Mouse (Mus musculus): Measurements from ENCODE around the gene Teddm3. TPM values are rescaled to one million over a fixed set of nuclear protein-coding genes. Genes with fewer than 3 reads are reported as not detected.
"Not testable (repeated sequence)": the region's sequence is repeated elsewhere in the genome, so short reads cannot be mapped to it uniquely, and the experiment has no call there.

Teddm3 gene
- total RNA-seq (2017): not detected in 2 replicates

DNA sequence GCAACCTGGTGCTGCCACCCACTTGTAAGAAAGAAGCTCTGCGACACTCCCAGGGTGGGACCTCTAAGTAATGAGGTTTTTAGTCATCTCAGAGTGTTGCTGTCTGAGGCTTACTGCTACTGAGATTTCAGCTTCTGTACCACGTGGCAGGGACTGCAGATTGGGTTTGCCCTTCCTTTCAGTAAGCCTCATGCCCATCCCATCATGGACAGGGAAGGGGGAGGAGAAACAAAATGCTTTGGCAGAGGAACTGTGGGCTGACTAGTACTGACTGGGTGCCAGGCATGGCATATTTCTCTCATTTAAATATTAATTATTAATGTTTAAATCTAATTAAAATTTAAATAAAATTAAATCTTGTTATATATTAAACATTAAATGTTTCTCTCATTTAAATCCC, at the start of gene Teddm3:
Teddm3 (minus strand) TSS at position 101 of the 400 bp plus-strand sequence.
- not testable (repeated sequence) for ATAC-seq (replicated peaks; ENCODE audit: low read depth, poor library complexity, severe bottlenecking)

GRCm38 (mm10) chr16:21202731-21203130, 48.9 kb upstream of the Teddm3 start:
- no peak for ATAC-seq (replicated peaks; ENCODE audit: low read depth, poor library complexity, severe bottlenecking)

DNA sequence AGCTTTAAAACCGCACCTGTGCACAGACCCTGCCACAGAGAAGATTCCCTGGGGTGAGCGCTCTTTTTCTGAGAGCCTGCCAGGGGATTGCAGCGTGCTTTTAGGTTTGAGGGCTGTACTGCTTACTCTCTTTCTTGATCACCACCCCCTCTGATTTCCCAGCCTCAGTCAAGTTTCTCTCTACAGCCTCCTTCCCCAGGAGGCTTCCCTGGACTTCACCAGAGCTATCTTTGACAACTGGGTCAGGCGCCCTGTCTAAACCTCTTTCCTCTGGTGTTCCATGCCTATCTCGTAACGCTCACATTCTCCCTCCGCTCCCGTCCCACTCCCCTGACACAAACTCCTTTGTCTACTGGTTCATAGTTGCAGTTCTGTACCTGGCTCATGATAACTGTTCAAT, 45.6 kb upstream of the Teddm3 start:
- no peak for ATAC-seq (replicated peaks; ENCODE audit: low read depth, poor library complexity, severe bottlenecking)

DNA sequence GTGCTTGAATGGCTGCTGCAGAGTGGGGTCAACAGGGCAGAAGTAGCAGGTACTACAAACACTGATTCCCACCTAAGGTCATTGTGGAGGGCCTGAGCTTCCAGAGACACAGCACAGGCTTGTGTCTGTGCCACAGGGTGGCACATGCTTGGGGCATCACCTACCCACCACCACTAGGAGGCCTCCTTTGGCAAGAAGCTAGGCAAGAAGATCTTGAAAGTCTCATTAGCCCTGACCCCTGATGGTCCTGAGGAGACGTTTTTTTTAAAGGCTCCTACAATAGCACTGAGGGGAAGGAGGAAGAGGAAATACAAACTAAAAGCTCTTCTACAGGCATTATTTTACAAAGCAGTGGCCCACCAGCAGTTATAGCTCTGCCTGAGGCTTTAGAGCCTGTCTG, 44.7 kb upstream of the Teddm3 start:
- ATAC-seq (replicated peaks; ENCODE audit: low read depth, poor library complexity, severe bottlenecking): peak; percentile 90

DNA sequence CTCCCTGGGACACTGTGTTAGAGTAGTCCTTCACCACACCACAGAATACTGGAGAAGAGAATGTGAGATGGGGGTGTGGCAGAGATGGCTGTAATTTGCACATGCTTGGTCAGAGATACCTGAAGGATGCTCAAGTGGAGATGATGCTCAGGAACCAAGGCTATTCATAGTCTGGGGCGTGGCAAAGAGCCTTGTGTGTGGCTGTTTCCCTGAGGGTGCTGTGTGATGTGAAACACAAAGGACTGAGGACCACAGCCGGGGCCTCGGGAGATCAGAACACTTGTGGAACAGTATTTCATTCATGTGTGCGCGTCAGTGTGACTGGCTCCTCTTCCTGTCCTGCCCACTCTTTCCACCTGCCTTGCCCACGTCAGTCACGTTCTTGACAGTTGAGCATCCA, 44.2 kb upstream of the Teddm3 start:
- ATAC-seq (replicated peaks; ENCODE audit: low read depth, poor library complexity, severe bottlenecking): no peak

GRCm38 (mm10) chr16:21197542-21197941, 43.7 kb upstream of the Teddm3 start:
- 0 out of 2 replicates have a peak, but pooled peaks have one; percentile 27 for ATAC-seq (replicated peaks; ENCODE audit: low read depth, poor library complexity, severe bottlenecking)

DNA sequence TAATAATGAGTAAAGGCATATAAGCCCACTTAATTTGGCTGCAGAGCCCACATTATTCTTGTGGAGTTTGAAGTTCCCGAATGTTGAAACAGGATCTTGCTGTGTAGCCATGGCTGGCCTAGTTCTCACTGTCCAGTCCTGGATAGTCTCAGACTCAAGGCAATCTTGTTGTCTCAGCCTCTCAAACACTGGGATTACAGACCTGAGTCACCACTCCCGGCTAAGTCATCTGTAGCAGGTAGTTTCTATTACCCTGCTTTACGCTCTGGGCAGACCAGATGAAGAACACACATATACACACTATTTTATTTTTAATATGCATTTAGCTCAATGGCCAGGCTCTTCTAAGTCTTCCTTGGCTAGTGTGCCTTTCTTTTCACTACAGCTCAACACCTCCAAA, 42.8 kb upstream of the Teddm3 start:
- ATAC-seq (replicated peaks; ENCODE audit: low read depth, poor library complexity, severe bottlenecking): no peak

DNA sequence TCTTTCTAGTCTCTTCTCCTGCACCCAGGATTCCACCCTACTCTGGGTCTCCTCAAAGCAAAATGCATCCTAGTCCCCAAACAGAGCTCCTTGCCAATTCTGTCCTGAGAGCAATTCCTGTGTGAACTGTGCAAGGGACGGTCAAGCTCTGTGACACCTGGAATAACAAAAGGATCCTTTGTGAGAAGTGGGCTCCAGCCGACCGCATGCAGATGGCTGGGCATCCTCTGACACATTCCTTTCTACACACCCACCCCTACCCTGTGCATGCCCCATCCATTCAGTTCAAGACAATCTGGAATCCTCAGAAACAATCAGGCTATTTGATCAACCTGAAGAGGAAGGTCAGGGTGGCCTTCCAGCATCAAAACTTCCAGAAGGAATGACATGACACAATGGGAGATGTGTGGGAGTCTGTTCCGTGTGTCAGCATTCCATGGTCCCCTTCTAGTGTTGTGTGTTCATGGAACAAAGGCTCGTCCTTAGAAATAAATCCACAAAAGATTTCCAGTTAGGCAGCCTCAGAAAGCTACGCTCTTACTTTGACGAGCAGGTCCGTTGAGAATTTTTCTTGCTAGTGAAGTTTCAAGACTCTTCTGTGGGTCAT, 41.6 kb upstream of the Teddm3 start:
- no peak for ATAC-seq (replicated peaks; ENCODE audit: low read depth, poor library complexity, severe bottlenecking)

- no peak for ATAC-seq (replicated peaks; ENCODE audit: low read depth, poor library complexity, severe bottlenecking)
These were observed 40.4 kb upstream of the Teddm3 start for GRCm38 (mm10) chr16:21194182-21194581.

- peak; percentile 94 for ATAC-seq (replicated peaks; ENCODE audit: low read depth, poor library complexity, severe bottlenecking)
These were observed 38.9 kb upstream of the Teddm3 start for GRCm38 (mm10) chr16:21192509-21193354.

GRCm38 (mm10) chr16:21191569-21191968, 37.8 kb upstream of the Teddm3 start:
- ATAC-seq (replicated peaks; ENCODE audit: low read depth, poor library complexity, severe bottlenecking): no peak

DNA sequence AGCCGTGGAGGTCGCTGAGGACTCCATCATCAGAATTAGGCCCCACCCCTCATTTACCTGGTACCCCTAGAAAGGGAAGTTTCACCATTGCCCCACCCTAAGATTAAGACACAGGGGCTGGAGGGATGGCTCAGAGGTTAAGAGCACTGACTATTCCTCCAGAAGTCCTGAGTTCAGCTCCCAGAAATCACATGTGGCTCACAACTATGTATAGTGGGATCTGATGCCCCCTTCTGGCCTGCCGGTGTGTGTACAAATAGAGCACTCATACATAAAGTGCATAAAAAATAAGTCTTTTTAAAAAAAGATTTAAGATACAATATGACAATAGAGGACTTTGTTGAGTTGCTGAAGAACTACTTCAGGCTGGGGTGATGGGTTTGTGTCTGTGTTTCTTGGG, 34.5 kb upstream of the Teddm3 start:
- no peak for ATAC-seq (replicated peaks; ENCODE audit: low read depth, poor library complexity, severe bottlenecking)

DNA sequence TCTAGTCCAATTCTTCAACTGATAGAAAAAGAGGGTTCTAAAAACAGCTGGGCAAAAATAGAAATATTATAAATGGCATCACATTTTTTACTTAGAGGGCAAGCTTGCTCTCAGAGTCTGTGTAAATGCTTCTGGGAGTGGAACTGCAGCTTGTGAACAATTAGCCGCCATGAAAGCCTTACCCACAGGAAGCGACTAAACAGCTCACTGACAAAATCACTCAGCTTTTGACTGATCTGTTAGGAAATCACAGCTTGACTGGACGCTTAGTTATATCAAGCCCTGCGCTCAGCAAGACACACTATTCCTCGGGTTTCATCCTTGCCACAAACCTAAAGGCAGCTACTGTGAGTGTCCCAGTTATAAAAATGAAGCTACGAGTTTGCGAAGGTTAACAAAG, 33.8 kb upstream of the Teddm3 start:
- ATAC-seq (replicated peaks; ENCODE audit: low read depth, poor library complexity, severe bottlenecking): no peak

- no peak for ATAC-seq (replicated peaks; ENCODE audit: low read depth, poor library complexity, severe bottlenecking)
These were observed 30.9 kb upstream of the Teddm3 start for GRCm38 (mm10) chr16:21184697-21185096.

DNA sequence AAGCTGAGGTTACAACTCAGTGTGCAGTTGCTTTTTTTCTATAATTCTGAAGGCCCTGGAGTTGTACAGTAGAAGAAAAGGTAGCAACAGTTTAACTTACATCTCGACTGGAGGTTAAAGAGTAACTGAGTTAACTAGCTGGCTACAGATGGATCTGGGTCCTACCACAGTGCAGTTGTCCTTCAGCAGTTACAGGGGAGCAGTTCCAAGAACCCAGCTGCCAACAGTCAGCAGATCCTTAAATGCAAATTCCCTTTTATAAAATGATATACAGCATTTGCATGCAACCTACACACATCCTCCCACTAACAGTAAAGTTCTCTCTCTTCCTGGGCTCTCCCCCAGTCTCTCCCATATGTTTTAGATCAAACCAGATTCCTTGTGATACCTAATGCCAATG, 28.3 kb upstream of the Teddm3 start:
- ATAC-seq (replicated peaks; ENCODE audit: low read depth, poor library complexity, severe bottlenecking): no peak

DNA sequence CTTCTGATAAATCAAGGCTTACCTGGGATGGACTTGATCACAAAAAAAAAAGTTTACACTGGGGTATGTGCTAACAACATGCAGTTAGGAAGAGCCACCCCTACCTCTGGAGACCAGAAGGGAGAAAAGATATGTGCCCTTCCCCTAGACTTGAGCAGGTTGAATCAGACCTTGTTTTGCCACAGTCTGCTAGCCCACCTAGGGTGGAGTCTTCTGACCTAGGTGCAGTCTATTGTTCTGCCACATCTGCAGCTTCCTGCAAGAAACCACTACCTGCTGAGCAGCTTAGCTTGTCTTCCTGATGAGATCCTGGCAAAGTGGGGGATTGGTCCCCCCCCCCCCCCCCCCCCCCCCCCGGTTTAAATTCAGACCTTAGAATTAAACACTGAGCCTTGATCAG, 21.4 kb upstream of the Teddm3 start:
- ATAC-seq (replicated peaks; ENCODE audit: low read depth, poor library complexity, severe bottlenecking): no peak

GRCm38 (mm10) chr16:21168730-21169129, 14.9 kb upstream of the Teddm3 start:
- no peak for ATAC-seq (replicated peaks; ENCODE audit: low read depth, poor library complexity, severe bottlenecking)

- ATAC-seq (replicated peaks; ENCODE audit: low read depth, poor library complexity, severe bottlenecking): peak; percentile 98
These were observed 11.8 kb upstream of the Teddm3 start for GRCm38 (mm10) chr16:21165343-21166220.

DNA sequence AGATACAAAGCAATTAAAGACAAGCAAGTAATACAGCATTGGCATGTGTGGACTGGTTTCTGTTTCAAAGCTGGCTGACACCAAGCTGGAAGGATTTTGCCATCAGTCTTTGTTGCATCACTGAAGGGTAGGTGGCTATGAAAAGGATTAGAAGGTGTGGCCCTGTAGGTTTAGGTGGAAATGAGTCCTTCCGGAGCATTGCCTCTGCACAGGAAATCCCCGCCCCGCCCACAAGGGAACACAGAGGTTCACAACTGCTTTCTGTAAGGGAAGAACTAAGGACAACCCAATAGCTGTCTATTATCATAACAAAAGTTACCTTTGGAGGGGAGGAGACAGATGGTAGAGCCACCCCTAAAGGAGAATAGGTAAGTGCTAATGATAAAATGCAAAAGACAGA, 9.6 kb upstream of the Teddm3 start:
- not testable (repeated sequence) for ATAC-seq (replicated peaks; ENCODE audit: low read depth, poor library complexity, severe bottlenecking)

DNA sequence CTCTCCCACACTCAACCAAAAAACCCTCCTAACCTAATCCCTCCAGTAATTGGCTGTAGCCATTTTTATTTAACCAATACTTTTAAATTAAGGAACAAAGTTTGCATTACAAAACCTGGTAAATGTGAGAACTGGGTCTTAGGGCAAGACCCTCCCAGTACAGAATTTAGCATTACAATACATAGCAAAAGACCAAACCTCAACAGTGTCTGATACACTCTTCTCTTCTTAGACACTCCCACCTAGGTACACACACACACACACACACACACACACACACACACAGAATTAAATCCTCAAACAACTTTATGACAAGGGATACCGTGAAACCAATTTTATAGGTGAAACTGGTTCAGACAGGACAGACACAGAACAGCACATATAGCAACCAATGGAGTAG, 5.4 kb upstream of the Teddm3 start:
- ATAC-seq (replicated peaks; ENCODE audit: low read depth, poor library complexity, severe bottlenecking): not testable (repeated sequence)

- not testable (repeated sequence) for ATAC-seq (replicated peaks; ENCODE audit: low read depth, poor library complexity, severe bottlenecking)
These were observed 2.5 kb upstream of the Teddm3 start for GRCm38 (mm10) chr16:21156261-21156660.

Data from common myeloid progenitor, adult 5-6 weeks (primary cell).